In the genomic region with DNA sequence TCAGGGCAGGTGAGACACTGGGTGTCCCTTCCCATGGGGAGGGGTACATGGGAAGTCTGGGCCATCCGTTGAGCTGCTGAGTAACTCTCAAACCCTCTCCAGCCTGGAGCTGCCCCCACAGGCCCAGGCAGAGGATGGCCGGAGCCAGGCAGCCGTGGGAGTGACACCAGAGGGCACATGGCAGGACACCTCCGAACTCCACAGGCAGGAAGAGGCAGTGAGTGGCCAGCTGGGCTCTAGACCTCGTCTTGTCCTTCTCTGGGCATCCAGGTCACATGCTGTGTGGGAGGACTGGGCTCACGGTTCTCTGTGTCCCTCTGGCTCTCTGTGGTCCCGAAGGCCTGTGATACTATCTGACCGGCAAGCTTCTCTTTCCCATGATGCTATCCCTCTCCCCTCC, we compare ENCODE assay signal across 18 mouse cellular contexts.
"Had no signal": no experiment of that assay in that cellular context is flagged by ENCODE, and none has a peak within 500 bp of the region (broad histone marks: within the 10 kb centered on the region; RNA-seq: fewer than 3 reads in every experiment).

No protein-coding gene starts in this region.

- H3K4me2 ChIP-seq: lung, embryonic 14.5 days; midbrain, embryonic 12.5 days; neural tube, embryonic 13.5 days; neural tube, embryonic 15.5 days; stomach, embryonic 15.5 days had no signal

- H3K9ac ChIP-seq: lung, embryonic 14.5 days; midbrain, embryonic 12.5 days; neural tube, embryonic 13.5 days; neural tube, embryonic 15.5 days; stomach, embryonic 15.5 days had no signal

- H3K4me3 ChIP-seq: midbrain, embryonic 10.5 days; midbrain, embryonic 12.5 days; myocyte; neural tube, embryonic 13.5 days; neural tube, embryonic 15.5 days; stomach, embryonic 15.5 days had no signal

- ATAC-seq: midbrain, embryonic 16.5 days had no signal

- H3K27ac ChIP-seq: midbrain, embryonic 10.5 days; midbrain, embryonic 12.5 days; neural tube, embryonic 13.5 days; neural tube, embryonic 15.5 days; stomach, embryonic 15.5 days; stomach, postnatal 0 days had no signal

- H3K4me1 ChIP-seq: stomach, embryonic 15.5 days had no signal

- H3K27me3 ChIP-seq: midbrain, embryonic 12.5 days; neural tube, embryonic 13.5 days; neural tube, embryonic 15.5 days; stomach, embryonic 15.5 days had no signal

- H3K9me3 ChIP-seq: midbrain, embryonic 10.5 days; midbrain, embryonic 12.5 days; neural tube, embryonic 13.5 days; neural tube, embryonic 15.5 days; stomach, embryonic 15.5 days had no signal

- DNase-seq: lung, adult 18-20 months; lung, embryonic 14.5 days; lung, postnatal 10 days; lung, postnatal 4 days; midbrain, embryonic 14.5 days; retina, postnatal 1 day; right cerebral cortex, adult 18-20 months; thymus, adult 2 months; thymus, postnatal 25 days; thymus, postnatal 4 days had no signal
